Mouse (Mus musculus) cerebellum, adult 2 months (tissue): Measurements from ENCODE around the gene Phox2a.

Experiments used
- CTCF ChIP-seq: fragments of 200-500 bp; IDR thresholded peaks from 2 replicates; pipeline ENCODE4 v1.5.1; 2011; ENCODE audit warnings: low read depth, mild to moderate bottlenecking, control low read depth, low read length, moderate library complexity, borderline replicate concordance; ENCODE audit not compliant: insufficient read depth
- POLR2A ChIP-seq: fragments of 200-500 bp; IDR thresholded peaks from 2 replicates; pipeline ENCODE4 v1.6.1; 2011; ENCODE audit warnings: low read length, control low read depth, borderline replicate concordance; ENCODE audit not compliant: insufficient read depth

GRCm38 (mm10) chr7:101822836-101823757 lies 5.0 kb downstream of the Phox2a start:
- TF ChIP-seq CTCF (0 out of 2 replicates have a peak, but pooled peaks have one; percentile 26), POLR2A (no peak)
